Mouse (Mus musculus) mesoderm, embryonic 11.5 days (tissue): ENCODE data around the gene Trim63.
"Not testable (repeated sequence)": the region's sequence is repeated elsewhere in the genome, so short reads cannot be mapped to it uniquely, and the experiment has no call there.

ENCODE experiments used
- DNase-seq: peaks from one replicate; pipeline ENCODE4 v3.0.0-alpha.2; 2012; ENCODE audit warnings: low read depth, low spot score

Gene Trim63

DNA sequence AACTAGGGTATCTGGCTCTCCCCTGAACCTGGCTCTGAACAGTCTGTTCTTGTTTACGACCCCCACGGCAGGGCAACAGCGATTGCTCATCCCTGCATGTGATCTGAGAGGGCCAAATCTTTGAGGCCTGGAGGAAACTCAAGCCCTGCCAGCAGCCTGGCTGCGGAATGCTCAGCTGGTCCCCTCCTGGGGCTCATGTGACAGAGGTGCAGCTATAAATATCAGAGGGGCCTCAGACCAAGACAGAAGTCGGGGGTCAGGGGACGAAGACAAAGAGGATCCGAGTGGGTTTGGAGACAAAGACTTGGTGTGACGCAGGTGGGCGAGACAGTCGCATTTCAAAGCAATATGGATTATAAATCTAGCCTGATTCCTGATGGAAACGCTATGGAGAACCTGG is at the start of gene Trim63:
Gene Trim63 (plus strand): TSS at position 245 of the 400 bp plus-strand sequence.
- peak; percentile 44 for DNase-seq

DNA sequence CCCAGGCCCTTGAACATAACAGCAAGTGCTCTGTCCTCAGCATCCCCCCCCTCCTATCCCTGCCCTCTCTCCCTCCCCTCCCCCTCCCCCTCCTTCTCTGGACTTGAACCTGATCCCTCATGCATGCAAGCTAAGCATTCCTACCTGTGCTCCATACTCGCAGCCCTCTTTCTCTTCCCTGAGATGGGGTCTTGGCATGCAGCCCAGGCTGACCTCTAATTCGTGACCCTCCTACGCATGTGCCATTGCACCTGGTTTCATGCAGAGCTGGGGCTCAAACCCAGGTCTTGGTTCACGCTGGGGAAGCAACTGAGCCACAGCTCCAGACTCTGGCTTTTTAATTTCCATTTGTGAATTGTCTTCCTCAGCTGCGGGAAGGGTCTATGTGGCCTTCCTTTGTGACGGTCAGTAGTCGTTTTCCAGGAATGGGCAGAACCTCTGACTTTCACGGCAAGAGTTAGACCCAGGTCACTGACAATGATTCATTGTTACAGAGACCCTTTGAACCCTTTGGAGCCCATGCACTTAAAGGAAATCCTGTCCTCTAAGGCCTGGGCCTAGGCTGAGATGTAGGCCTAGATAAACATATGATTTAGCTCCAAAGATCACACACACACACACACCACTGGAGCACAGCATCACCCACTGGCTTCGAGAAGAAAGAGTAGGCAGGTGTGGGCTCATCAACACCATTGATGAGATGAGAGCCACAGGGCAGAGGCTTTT is 48.9 kb upstream of the Trim63 start:
- no peak for DNase-seq

DNA sequence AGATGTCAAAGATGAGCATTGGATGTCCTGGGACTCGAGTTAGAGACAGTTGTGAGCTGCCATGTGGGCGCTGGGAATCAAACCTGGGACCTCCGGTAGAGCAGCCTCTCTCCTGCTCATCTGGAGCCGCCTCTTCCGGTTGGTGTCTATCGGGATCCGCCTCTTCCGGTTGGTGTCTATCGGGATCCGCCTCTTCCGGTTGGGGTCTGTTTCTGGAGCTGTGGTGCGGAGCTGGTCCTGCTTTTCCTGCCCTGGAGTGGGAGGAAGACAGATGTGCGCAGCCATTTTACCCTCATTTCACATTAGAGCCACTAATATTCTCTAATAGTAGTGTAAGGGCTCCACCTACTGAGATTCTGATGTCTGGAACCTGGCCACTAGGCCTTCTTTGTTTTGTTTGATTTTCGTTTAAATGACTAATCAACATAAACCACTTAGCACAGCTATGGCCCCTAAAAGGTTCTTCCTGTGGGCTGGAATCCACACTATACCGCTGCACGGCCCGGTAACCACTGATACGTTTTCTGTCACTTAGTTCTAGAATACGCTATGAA is 46.7 kb upstream of the Trim63 start:
- no peak for DNase-seq

DNA sequence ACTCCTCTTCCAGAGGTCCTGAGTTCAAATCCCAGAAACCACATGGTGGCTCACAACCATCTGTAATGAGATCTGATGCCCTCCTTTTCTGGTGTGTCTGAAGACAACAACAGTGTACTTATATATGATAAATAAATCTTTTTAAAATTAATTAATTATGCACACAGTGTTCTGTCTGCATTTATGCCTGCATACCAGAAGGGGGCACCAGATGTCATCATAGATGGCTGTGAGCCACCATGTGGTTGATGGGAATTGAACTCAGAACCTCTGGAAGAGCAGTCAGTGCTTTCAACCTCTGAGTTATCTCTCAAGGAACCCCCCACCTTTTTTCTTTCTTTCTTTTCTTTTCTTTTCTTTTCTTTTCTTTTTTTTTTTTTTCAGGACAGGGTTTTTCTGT is 45.3 kb upstream of the Trim63 start:
- not testable (repeated sequence) for DNase-seq

DNA sequence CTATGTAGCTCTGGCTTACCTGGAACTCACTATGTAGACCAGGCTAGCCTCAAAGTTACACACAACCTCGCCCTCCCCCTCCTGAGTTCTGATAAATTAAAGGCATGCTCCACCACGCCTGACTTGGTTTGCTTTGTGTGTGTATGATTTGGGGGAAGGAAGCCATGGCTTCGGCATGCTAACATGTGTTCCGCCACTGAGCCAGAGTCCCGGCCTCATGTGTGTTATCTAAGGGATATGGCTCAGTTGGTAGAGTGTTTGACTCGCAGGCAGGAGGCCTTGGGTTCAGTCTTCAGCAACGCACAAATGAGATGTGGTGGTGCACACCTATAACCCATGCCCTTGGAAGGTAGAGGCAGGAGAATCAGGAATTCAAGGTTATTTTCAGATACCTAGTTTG is 42.9 kb upstream of the Trim63 start:
- no peak for DNase-seq

DNA sequence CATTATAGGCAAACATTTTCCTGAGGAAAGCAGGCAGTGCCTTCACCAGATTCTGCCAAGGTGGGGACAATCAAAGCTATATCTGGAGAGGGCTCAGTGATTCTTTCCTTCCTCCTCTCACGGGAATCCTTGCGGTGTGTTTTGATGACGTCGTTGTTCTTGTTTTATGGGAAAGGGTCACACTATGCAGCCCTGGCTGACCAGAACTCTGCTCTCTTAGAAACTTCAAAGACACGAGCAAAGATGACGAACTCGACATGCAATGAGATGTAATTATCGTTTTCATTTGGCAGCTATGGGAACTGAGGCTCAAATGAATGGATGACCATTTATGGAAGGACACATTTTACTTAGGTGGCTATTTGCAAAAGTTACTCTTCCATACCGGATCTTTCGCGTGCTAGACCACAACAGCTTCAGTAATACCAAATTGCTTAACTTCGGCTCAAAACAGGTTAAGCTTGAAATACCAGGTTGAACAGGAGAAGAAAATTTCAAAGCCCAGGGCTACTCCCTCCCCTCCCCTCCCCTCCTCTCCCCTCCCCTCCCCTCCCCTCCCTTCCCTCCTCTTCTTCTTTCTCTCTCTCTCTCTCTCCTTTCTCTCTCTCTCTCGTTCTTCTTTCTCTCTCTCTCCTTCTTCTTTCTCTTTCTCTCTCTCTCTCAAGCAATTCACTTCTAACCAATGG is 42.0 kb upstream of the Trim63 start:
- no peak for DNase-seq

DNA sequence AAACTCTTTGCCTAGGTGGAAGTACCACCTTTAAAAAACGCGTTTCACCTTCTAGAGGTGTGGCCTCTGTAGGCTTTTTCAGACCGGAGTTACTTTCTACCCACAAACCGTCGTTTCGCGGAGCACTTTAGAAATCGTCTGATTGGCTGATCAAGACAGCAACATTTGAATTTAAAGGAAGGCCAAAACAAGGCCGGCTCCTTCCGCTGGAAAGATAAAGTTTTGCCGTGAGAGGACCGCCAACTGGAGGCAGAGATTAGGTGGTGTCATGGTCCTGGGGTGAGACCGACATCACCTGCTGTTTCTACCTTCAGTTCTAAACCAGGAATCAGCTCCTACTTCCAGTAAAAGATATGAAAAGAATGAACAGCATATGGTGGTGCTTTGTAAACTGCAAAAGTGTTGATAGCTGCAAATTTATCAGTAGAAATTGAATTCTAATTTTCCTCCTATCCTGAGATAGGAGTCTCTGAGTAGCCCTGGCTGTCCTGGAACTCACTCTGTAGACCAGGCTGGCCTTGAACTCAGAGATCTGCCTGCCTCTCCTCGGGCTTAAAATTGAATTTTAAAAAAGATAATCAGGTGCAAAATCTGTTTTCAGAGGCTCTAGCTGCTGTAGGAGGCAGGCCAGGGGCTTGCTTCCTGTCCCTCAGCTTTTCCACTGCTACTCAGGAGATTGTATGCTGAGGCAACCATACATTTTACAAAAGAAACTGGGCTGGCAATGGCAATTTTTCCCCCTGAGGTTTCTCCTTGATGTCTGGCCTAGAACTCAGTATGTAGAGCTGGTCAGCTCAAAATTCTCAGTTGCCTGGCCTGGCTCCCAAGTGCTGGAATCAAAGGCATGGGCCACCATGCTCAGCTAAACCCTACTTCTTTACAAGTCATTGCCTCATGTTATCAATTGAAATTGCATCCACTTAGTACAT is 41.2 kb upstream of the Trim63 start:
- DNase-seq, result no peak

DNA sequence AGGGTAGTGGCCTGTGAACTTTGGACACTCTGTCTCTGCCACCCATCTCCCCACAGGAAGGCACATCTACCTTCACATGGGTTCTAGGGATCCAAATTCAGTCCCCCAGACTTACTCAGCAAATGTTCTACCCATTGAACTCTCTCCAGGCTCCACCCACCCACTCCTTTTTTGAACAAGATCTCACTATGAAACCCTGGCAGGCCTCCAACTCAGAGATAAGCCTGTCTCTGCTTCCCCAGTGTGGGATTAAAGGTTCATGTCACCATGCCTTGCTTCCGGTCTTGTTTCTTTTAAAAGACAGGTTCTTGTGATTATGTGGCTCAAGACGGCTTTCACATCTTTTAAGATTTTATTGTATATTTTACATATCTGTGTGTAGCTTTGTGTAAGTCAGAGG is 30.0 kb upstream of the Trim63 start:
- DNase-seq, result no peak

DNA sequence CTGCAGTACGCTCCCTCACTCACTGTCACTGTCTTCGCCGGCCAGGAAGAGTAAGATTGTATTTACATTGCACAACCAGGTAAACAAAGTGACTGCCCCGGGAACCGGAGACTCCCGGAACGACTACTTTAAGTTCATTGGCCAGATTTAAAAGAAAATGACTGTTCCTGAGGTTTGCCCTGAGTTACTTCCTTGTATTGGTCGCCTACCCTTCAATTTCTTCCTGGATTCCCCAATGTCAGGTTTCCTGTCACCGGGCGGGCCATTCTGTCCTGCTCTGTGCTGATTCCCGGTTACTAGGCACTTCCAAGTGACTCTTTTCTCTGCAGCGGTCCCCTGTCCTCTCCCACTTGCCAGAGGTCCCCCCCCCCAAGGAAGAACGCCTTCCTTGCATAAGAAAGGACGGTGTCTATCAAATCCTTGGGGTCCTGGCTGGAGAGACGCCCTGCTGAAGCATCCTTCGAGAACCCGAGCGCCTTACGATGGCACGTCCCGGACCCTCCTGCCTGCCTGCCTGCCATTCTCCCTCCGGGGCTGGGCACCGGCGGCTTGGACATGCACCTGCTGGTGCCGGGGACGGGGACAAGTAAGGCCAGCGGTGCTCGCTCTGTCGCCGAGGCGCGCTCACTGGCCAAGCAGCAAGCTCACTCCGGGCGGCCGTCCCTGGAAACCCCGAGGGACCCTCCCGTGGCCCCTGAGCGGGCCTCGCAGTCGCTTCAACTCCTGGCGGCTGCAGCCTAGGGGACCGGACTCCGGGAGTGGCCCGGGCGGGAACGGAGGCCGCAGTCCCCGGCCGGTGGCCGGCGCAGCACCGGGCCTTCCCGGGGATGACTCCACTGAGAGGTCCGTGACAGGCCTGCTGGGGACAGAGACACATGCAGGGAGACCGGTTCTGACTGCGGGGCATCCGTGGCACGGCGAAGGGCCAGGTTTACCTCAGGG is 28.4 kb upstream of the Trim63 start:
- no peak for DNase-seq

DNA sequence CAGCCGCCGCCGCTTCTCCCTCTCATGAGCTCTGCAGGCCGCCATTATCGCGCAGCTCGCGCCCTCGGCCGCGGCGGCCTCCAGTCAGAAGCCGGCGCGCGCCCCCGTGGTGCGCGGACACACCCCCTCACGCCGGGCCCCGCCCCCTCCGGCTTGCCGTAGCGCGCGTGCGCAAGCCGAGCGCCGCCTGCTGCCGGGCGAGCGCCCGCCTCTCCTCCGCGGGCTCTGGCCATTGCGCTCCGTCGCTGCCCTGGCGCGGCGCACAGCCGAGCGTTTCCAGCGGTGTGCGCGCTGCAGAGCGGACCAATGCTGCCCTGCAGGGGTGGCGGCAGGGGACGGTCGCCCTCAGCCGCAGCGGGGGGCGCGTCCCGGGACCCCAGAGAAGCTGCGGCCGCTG is 27.8 kb upstream of the Trim63 start:
- DNase-seq, result peak; percentile 96

DNA sequence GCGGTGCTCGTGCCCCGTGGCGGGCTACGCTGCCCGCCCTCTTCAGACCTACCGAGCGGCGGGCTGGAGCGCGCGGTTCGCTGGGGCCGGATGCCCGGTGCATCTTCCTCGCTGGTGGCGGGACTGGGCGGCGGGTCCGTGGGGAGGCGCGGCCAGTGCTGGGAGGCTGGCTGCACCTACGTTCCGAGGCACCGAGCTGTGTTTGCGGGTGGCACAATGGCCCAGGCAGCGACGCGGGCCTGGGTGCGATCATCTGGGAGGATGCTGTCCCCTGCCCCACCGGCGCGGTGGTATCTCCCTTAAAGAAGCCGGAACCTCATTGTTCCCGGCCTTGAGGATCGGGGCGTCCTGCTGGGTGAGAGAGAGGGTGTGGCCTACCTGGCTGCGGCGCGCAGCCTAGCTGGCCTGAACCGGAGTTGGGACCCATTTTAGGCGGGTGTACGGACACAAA is 27.3 kb upstream of the Trim63 start, which contains the start of gene Pdik1l:
Gene Pdik1l (minus strand): TSS at position 321 of the 451 bp plus-strand sequence.
- DNase-seq, result peak; percentile 92

DNA sequence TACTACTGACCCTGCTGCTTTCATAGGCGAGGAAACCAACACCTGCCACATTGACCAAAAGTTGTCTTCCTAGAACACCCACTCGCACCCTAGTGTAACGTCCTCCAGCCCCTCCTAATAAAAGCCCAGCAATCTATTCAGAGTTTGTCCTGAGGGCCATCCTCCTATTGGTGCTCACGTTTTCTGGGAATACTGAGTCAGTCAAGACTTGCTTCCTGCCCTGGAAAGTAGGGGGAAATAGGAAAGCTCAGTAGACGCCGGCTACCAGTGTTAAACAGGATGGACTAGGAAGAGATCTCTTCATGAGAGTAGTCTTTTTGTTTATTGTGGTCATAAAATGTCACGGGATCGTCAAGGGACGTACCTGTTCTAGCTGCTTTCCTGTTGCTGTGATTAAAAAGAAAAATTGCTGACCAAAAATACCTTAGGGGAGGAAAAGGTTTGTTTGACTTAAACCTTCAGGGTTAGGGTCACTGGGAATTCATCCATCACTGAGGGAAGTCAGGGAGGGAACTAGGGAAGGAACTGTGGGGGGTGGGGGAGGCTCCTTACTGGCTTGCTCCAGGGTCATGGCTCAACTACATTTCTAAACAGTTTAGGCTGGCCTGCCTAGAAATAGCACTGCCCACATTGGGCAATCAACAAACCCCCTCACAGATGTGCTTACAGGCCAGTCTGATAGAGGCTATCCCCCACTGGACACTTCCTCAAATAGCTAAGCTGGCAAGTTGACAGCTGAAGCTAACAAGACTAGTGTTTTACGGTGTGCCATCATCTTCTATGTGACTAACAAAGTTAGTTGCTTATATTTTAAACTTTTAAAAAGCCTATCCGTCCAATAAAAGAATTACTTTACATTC is 26.3 kb upstream of the Trim63 start:
- DNase-seq, result no peak

DNA sequence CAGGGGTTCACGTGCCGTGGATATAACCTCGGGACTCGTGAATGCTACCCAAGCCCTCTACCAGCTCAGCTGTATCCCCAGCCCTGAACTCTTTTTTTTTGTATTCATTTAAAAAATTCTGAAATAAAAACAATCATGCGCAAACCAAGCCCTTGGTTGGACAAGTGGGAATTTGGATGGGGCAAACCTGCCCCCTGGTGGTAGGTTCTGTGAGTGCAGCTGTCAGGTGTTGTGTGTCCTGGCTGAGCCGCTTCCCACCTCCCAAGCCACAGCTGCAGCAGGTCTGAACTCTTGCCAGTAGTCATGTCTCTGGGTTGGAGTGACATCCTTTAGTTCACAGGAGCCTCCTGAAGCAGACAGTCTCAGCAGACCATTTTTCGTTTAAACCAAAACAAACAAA is 22.9 kb upstream of the Trim63 start:
- peak; percentile 84 for DNase-seq

DNA sequence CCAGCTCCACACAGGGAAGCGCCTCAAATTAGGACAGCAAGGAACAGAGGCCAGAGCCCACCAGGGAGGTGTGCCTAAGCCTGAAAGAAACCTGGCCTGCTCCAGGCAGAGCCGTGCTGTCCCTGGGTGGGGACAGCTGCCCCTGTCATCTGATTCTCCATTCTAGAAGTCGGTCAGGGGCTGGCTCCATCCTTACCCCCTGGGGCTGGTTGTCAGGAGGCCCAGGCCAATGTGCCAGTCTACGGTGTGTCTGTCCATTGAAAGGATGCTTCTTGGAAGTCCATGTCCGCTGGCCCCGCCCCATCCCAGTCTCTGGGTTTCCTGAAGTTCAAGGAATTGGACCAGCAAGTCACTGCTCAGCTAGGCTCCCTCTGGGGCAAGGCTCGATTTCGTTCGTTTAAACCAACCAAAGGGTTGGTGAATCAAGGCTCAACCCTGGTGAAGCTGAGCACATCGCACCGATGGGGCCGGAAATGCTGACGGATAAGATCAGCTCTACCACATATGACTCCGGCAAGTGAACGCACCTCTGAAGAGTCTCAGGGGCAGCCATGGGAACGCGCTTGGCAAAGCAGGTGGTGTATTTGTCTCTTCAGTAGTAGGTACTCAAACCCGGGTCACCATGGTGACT is 21.7 kb upstream of the Trim63 start:
- no peak for DNase-seq

DNA sequence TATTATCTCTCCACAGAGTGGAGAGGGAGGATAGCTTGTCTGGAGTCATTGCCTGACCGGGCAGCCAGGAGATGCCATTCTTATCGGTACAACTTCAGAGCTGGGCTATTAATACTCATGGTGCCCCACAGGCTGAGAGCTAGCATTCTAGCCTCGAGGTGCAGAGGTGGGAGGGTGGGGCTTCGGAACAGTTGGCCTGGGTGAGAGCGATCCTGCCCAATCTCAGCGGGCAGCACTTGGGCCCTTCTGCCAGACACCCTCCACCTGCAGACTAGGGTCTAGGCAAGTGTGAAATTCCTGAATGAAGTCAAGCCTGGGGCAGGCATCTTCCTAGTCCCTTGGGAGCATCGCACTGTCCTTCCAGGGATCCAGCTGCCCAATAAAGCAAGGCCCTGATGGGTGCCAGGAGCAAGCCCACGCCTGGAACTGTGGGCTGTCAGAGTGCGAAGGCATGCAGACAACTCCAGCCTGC is 21.2 kb upstream of the Trim63 start:
- DNase-seq, result no peak

DNA sequence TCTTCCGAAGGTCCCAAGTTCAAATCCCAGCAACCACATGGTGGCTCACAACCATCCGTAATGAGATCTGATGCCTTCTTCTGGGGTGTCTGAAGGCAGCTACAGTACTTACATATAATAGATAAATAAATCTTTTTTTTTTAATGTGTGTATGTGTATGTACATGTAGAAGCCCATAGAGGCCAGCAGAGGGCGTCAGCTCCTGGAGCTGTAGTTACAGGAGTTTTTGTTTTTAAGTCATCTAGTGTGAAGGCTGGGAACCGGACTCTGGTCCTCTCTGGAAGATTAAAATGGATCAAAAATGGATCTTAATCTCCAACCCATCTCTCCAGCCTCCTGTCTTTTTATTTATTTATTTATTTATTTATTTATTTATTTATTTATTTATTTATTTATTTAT is 18.8 kb upstream of the Trim63 start:
- DNase-seq, result not testable (repeated sequence)

DNA sequence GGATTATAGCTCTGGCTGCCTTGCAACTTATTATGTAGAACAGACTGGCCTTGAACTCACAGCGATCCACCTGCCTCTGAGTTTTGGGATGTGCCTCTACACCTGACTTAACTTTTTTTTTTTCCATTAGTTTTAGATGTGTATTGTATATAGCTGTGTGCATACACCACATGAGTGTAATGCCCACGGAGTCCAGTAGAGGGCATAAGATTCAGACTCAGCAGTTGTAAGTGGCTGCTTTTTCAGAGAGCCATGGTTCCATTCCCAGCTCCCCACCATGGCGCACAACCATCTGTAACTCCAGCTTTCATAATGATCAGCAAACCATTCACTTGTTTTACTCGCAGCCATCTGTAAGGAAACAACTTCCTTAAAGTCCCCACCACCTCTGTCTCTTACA is 18.4 kb upstream of the Trim63 start:
- DNase-seq, result no peak

DNA sequence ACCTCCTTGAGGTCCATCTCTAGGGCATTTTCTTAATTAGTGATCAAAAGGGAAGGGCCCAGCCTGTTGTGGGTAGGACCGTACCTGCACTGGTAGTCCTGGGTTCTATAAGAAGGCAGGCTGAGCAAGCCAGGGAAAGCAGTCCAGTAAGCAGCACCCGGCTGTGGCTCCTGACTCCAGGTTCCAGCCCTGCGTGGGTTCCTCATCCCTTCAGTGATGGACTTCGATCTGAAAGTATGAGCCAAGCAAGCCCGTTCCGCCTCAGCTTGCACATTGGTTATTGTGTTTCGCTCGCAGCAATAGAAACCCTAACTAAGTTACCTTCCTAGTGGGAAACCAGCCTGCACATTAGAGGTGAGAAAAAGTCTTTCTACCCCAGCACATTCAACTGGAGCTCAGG is 17.6 kb upstream of the Trim63 start:
- DNase-seq, result no peak
